Mouse (Mus musculus): Measurements from ENCODE around the gene Rnf7. TPM values are rescaled to one million over a fixed set of nuclear protein-coding genes. Genes with fewer than 3 reads are reported as not detected.
A peak's percentile ranks its signal among the peaks of the same experiment; 100 is the strongest.

The Rnf7 gene
- polyA plus RNA-seq, 1 experiment = 321 TPM

DNA sequence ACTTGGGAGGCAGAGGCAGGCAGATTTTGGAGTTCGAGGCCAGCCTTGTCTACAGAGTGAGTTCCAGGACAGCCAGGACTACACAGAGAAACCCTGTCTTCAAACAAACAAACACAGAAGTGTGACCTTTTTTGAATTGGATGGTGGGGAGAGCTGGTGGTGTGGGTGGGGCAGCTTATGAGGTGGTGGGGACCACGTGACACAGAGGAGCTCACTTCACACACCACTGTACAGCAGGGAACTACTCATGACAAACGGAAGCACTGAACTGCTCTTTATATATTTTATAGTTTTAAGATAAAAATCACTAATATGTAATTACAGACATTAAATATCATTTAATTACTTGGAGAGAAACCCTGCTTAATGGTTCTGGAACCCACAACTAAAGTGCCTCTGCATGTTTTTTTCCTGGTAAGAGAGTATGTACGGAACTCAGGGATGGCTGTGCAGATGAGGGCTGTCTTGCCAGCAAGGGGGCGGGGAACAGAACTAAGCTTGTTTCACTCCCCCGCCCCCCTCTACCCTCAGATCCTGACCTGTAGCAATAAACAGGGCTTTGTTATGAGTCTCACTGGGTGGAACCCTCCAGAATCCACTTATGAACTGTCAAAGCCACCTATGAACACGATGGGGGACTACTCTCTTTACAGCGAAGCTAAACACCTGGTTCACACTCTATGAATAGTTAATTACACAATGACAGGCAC lies 8.8 kb downstream of the Rnf7 start:
- H3K27ac ChIP-seq (ENCODE audit: control insufficient read depth, insufficient read depth, low read depth, low read length) = no peak overlapping the region
- H3K27me3 ChIP-seq (ENCODE audit: control insufficient read depth, insufficient read depth, low read length) = no peaks in the 10 kb centered on the region
- no peak for TF ChIP-seq POLR2A (IDR thresholded peaks at IDR 0.05; ENCODE audit: control insufficient read depth, low read depth, low read length)
- TF ChIP-seq CTCF (IDR thresholded peaks at IDR 0.05; ENCODE audit: control insufficient read depth, insufficient read depth, insufficient replicate concordance, low read depth, low read length) = no peak
- H3K4me3 ChIP-seq (ENCODE audit: control insufficient read depth, low read depth, low read length) = no peak overlapping the region
- peaks cover 1% of the 10 kb centered on the region; the same call in 1 of the 2 replicates for H3K36me3 ChIP-seq (ENCODE audit: control insufficient read depth, insufficient read depth, low read length)
- no peaks in the 10 kb centered on the region for H3K4me1 ChIP-seq (ENCODE audit: control insufficient read depth, insufficient read depth, low read length)

DNA sequence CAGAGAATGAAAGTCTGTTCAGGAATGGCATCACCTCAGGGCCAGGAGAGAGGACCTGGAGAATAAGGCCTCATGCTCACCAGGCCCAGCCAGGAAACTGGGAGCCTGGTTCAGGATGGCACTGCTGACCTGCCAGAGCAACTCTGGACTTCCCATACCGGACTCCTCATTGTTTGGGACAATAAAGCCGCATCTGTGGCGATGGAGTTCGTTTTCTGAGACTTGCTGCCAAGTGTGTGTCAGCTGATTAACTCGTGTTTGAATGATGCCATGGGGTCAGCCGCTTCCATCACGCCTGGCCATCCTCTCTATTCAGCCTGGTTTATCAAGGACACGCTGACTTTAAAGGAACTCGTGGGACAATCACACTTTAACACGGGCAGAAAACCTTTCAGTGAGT lies 14.8 kb downstream of the Rnf7 start:
- no peaks in the 10 kb centered on the region; the same call in 1 of the 2 replicates for H3K36me3 ChIP-seq (ENCODE audit: control insufficient read depth, insufficient read depth, low read length)

DNA sequence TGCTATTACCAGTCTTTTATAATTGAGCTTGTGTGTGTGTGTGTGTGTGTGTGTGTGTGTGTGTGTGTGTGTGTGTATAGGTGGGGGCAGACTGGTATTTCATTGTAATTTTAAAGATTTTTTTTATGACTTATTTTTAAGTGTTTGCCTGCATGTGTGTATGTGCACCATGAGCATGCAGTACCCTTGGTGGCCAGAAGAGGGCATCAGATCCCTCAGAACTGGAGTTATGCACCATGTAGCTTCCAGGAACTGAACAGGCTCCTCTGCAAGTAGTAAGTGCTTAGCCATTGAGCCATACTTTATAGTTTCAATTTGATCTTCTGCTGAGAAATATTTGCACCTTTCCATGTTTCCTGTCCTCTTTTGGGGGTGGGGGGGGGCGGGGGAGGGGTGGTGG lies 16.9 kb downstream of the Rnf7 start:
- TF ChIP-seq CTCF (IDR thresholded peaks at IDR 0.05; ENCODE audit: control insufficient read depth, insufficient read depth, insufficient replicate concordance, low read depth, low read length) (peak; percentile 42; the same call in 1 of the 2 replicates), POLR2A (IDR thresholded peaks at IDR 0.05; ENCODE audit: control insufficient read depth, low read depth, low read length) (no peak)
- no peaks in the 10 kb centered on the region for H3K36me3 ChIP-seq (ENCODE audit: control insufficient read depth, insufficient read depth, low read length)
- no peaks in the 10 kb centered on the region for H3K27me3 ChIP-seq (ENCODE audit: control insufficient read depth, insufficient read depth, low read length)
- H3K4me3 ChIP-seq (ENCODE audit: control insufficient read depth, low read depth, low read length) = no peak overlapping the region
- H3K27ac ChIP-seq (ENCODE audit: control insufficient read depth, insufficient read depth, low read depth, low read length) = no peak overlapping the region
- no peaks in the 10 kb centered on the region for H3K4me1 ChIP-seq (ENCODE audit: control insufficient read depth, insufficient read depth, low read length)

More for the DNA sequence above, 14.8 kb downstream of the Rnf7 start:
- Histone ChIP-seq H3K27me3 (ENCODE audit: control insufficient read depth, insufficient read depth, low read length) (no peaks in the 10 kb centered on the region), H3K4me1 (ENCODE audit: control insufficient read depth, insufficient read depth, low read length) (no peaks in the 10 kb centered on the region), H3K4me3 (ENCODE audit: control insufficient read depth, low read depth, low read length) (no peak overlapping the region), H3K27ac (ENCODE audit: control insufficient read depth, insufficient read depth, low read depth, low read length) (no peak overlapping the region)
- TF ChIP-seq CTCF (IDR thresholded peaks at IDR 0.05; ENCODE audit: control insufficient read depth, insufficient read depth, insufficient replicate concordance, low read depth, low read length) (no peak), POLR2A (IDR thresholded peaks at IDR 0.05; ENCODE audit: control insufficient read depth, low read depth, low read length) (no peak)

DNA sequence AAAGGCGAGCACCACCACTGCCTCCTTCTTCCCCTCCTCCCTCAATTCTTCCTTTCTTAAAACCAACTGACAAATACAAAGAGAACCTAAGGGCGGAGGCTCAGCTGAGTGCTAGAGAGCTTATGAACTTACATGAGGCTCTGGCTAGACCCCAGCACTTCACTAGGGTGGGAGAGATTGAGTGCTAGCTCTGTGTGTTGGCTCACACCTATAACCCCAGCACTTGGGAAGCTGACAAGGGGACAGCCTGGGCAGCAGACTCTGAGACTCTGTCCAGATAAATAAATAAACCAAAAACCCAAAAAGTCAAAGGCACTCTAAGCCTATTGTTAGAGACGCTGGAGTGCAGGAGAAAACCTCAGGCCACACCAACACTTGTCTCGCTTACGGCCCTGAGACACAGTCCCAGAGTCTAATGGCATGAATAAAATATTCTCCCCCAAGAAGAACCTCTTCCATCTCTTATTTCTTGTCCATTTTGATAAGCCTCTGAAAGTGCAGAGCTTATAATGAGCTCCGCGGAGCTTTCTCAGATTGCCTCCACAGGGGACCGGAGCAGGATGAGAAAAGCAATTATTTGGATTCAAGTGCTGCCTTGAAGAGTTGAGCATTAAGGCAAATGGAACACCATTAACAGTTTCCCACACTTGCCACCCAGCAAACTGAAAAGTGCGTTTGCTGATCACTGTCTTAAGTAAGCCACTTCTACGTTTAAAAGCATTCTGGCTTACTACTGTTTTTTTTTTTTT lies 18.2 kb downstream of the Rnf7 start:
- TF ChIP-seq CTCF (IDR thresholded peaks at IDR 0.05; ENCODE audit: control insufficient read depth, insufficient read depth, insufficient replicate concordance, low read depth, low read length) (no peak), POLR2A (IDR thresholded peaks at IDR 0.05; ENCODE audit: control insufficient read depth, low read depth, low read length) (no peak)
- Histone ChIP-seq H3K36me3 (ENCODE audit: control insufficient read depth, insufficient read depth, low read length) (no peaks in the 10 kb centered on the region), H3K4me3 (ENCODE audit: control insufficient read depth, low read depth, low read length) (no peak overlapping the region), H3K27ac (ENCODE audit: control insufficient read depth, insufficient read depth, low read depth, low read length) (no peak overlapping the region), H3K27me3 (ENCODE audit: control insufficient read depth, insufficient read depth, low read length) (no peaks in the 10 kb centered on the region), H3K4me1 (ENCODE audit: control insufficient read depth, insufficient read depth, low read length) (no peaks in the 10 kb centered on the region)

DNA sequence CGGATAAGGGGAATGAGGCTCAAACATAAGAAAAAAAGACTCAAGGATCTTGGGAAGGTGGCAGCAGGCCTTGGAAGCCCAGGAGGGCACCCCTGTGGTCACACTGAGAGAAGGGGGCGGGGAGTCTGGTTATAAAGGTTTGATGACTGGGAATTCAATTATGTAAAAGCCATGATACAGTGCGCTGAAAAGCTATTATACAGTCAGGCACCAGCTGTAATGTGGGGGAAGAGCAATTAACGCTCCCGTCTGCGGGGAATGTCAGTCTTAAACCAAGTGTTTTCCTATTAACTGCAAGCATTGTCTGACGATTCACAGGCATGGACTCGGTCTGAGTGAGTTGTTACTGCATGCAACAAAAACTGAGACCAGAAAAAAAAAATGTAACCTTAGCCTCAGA lies 22.9 kb downstream of the Rnf7 start:
- Histone ChIP-seq H3K27ac (ENCODE audit: control insufficient read depth, insufficient read depth, low read depth, low read length) (no peak overlapping the region), H3K36me3 (ENCODE audit: control insufficient read depth, insufficient read depth, low read length) (no peaks in the 10 kb centered on the region), H3K4me1 (ENCODE audit: control insufficient read depth, insufficient read depth, low read length) (no peaks in the 10 kb centered on the region), H3K4me3 (ENCODE audit: control insufficient read depth, low read depth, low read length) (no peak overlapping the region), H3K27me3 (ENCODE audit: control insufficient read depth, insufficient read depth, low read length) (no peaks in the 10 kb centered on the region)
- TF ChIP-seq POLR2A (IDR thresholded peaks at IDR 0.05; ENCODE audit: control insufficient read depth, low read depth, low read length) (no peak), CTCF (IDR thresholded peaks at IDR 0.05; ENCODE audit: control insufficient read depth, insufficient read depth, insufficient replicate concordance, low read depth, low read length) (no peak)

DNA sequence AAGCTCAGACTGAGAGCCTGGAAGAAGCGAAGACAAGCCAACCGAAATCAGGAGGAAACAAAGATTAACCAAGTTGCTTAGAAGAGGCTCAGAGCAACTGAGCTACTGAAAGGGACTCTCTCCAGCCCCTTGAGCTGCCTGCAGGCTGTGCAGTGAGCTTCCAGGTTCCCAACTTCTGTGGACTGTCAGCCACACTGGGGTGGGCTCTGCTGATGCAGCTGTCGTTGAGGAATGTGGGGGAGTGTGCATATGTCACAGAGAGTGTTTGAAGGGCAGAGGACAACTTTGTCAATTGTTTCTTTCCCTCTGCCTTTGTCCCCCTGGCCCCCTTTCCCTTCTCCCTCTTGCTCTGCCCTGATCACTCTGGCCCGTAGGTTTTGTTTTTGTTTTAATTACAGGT lies 25.5 kb downstream of the Rnf7 start:
- H3K4me3 ChIP-seq (ENCODE audit: control insufficient read depth, low read depth, low read length) = no peak overlapping the region
- TF ChIP-seq POLR2A (IDR thresholded peaks at IDR 0.05; ENCODE audit: control insufficient read depth, low read depth, low read length) (no peak), CTCF (IDR thresholded peaks at IDR 0.05; ENCODE audit: control insufficient read depth, insufficient read depth, insufficient replicate concordance, low read depth, low read length) (no peak)
- H3K4me1 ChIP-seq (ENCODE audit: control insufficient read depth, insufficient read depth, low read length) = no peaks in the 10 kb centered on the region
- H3K36me3 ChIP-seq (ENCODE audit: control insufficient read depth, insufficient read depth, low read length) = no peaks in the 10 kb centered on the region
- H3K27ac ChIP-seq (ENCODE audit: control insufficient read depth, insufficient read depth, low read depth, low read length) = no peak overlapping the region
- no peaks in the 10 kb centered on the region for H3K27me3 ChIP-seq (ENCODE audit: control insufficient read depth, insufficient read depth, low read length)

DNA sequence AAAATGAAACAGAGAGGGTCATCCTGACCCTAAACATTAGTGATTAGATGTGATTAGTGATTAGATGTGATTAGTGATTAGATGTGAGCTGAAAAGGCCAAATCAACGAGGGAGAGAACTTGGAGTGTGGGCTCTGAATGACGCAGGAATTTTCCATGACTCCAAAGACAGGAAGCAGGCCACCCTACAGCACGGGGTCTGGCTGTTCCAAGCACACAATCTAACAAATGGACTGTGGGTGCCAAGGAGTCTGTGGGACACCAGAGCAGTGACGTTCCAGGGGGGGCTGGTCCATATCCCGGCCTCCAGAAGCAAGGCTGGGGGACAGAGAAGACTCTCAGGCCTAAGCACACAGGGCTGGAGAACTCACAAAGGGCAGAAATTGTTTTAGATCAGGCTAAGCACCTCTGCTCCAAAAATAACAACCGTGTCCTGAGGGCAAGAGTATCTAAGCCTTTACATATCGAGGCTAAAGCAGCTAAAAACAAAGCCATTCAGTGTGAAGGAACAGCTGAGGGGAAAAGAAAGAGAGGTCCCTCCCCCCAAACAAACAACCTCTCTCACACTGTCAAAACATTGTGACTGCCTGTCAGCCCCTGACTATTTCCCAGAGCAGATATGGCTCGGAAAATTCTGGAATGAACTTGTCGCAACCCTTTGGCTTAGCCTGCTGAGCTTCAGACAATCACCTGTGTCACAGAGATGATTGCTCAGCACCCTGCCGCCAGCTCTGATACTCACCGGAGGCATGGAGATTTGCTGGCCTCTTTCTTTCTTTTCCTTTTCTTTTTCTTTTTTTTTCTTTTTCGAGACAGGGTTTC lies 27.4 kb downstream of the Rnf7 start:
- no peak overlapping the region for H3K27ac ChIP-seq (ENCODE audit: control insufficient read depth, insufficient read depth, low read depth, low read length)
- TF ChIP-seq CTCF (IDR thresholded peaks at IDR 0.05; ENCODE audit: control insufficient read depth, insufficient read depth, insufficient replicate concordance, low read depth, low read length) (no peak), POLR2A (IDR thresholded peaks at IDR 0.05; ENCODE audit: control insufficient read depth, low read depth, low read length) (no peak)

More for the DNA sequence above, 27.4 kb downstream of the Rnf7 start:
- H3K4me1 ChIP-seq (ENCODE audit: control insufficient read depth, insufficient read depth, low read length) = no peaks in the 10 kb centered on the region
- H3K4me3 ChIP-seq (ENCODE audit: control insufficient read depth, low read depth, low read length) = no peak overlapping the region
- no peaks in the 10 kb centered on the region for H3K36me3 ChIP-seq (ENCODE audit: control insufficient read depth, insufficient read depth, low read length)
- H3K27me3 ChIP-seq (ENCODE audit: control insufficient read depth, insufficient read depth, low read length) = no peaks in the 10 kb centered on the region
